8 mouse cellular contexts compared by ENCODE assay signal in genomic region chr2:26639838-26640830, GRCm38 (mm10). TPM values are rescaled to one million over a fixed set of nuclear protein-coding genes. Genes with fewer than 3 reads are reported as not detected.
DNase-seq lines count a peak whose midpoint lies in the region; ATAC-seq and TF ChIP-seq lines count a peak whose summit lies in the region.

No protein-coding gene starts in this region.

- peak overlapping the region; percentile 82 for H3K27ac ChIP-seq in ES-Bruce4 (ENCODE audit: insufficient read depth, low read length)
- peak overlapping the region; percentile 77 for H3K27ac ChIP-seq in forebrain, embryonic 13.5 days
- H3K27ac ChIP-seq in liver, embryonic 15.5 days (replicated peaks) = peak overlapping the region; percentile 56; the same call in 1 of the 2 replicates
- peak overlapping the region; percentile 67 for H3K27ac ChIP-seq in neural tube, embryonic 11.5 days (ENCODE audit: low read depth, low read length)
- H3K27ac ChIP-seq in stomach, embryonic 16.5 days (ENCODE audit: low read length) = peak overlapping the region; percentile 92

- H3K27me3 ChIP-seq in ES-Bruce4 (ENCODE audit: control insufficient read depth, insufficient read depth, low read length, poor library complexity, severe bottlenecking) = no peaks in the 10 kb centered on the region
- no peaks in the 10 kb centered on the region for H3K27me3 ChIP-seq in forebrain, embryonic 13.5 days
- H3K27me3 ChIP-seq in liver, embryonic 15.5 days = no peaks in the 10 kb centered on the region
- H3K27me3 ChIP-seq in neural tube, embryonic 11.5 days (ENCODE audit: control insufficient read depth, insufficient read depth, low read length) = no peaks in the 10 kb centered on the region
- H3K27me3 ChIP-seq in stomach, embryonic 16.5 days (ENCODE audit: control insufficient read depth, insufficient read depth, low read length) = no peaks in the 10 kb centered on the region

- H3K36me3 ChIP-seq in ES-Bruce4 (ENCODE audit: control insufficient read depth, insufficient read depth, low read length, poor library complexity, severe bottlenecking) = peaks cover 32% of the 10 kb centered on the region
- H3K36me3 ChIP-seq in forebrain, embryonic 13.5 days (ENCODE audit: poor library complexity, severe bottlenecking) = peaks cover 36% of the 10 kb centered on the region
- H3K36me3 ChIP-seq in liver, embryonic 15.5 days (replicated peaks) = peaks cover 37% of the 10 kb centered on the region
- peaks cover 9% of the 10 kb centered on the region for H3K36me3 ChIP-seq in neural tube, embryonic 11.5 days (ENCODE audit: control insufficient read depth, insufficient read depth, low read length)
- H3K36me3 ChIP-seq in stomach, embryonic 16.5 days (ENCODE audit: control insufficient read depth, insufficient read depth, low read length) = peaks cover 13% of the 10 kb centered on the region

- H3K4me2 ChIP-seq in forebrain, embryonic 13.5 days = peak overlapping the region; percentile 86
- peak overlapping the region; percentile 83 for H3K4me2 ChIP-seq in liver, embryonic 15.5 days
- peak overlapping the region; percentile 52 for H3K4me2 ChIP-seq in neural tube, embryonic 11.5 days (ENCODE audit: low read depth)
- H3K4me2 ChIP-seq in stomach, embryonic 16.5 days (ENCODE audit: low read depth, low read length) = peak overlapping the region; percentile 84

- WGBS in forebrain, embryonic 13.5 days = 5% methylated on average over 49 of the region's 49 CpGs
- 3% methylated on average over 49 of the region's 49 CpGs for WGBS in liver, embryonic 15.5 days (ENCODE audit: insufficient replicate concordance)
- WGBS in neural tube, embryonic 11.5 days = 4% methylated on average over 49 of the region's 49 CpGs
- 4% methylated on average over 49 of the region's 49 CpGs for WGBS in stomach, embryonic 16.5 days

- TF ChIP-seq POLR2A in ES-Bruce4 (IDR thresholded peaks at IDR 0.05; ENCODE audit: insufficient read depth, low read length) = peak; percentile 83

- peak; percentile 71 for ATAC-seq in cerebellum, adult (ENCODE audit: insufficient number of reproducible peaks, low FRiP score, low TSS enrichment)
- ATAC-seq in forebrain, embryonic 13.5 days = peak; percentile 92
- ATAC-seq in liver, embryonic 15.5 days (ENCODE audit: insufficient read depth) = peak; percentile 70
- peak; percentile 84 for ATAC-seq in neural tube, embryonic 11.5 days (ENCODE audit: insufficient read depth, low FRiP score, low TSS enrichment)
- ATAC-seq in stomach, embryonic 16.5 days (ENCODE audit: insufficient read depth, low FRiP score) = peak; percentile 83

- intact Hi-C loops in heart, postnatal 10 days (cut with DNase I) = loop anchor here (1.0 to 10.0 kb wide), 2 partner anchors 37 to 265 kb away; partner anchors contain the start of gene Surf6

- H3K4me3 ChIP-seq in ES-Bruce4 (ENCODE audit: low read depth, low read length) = peak overlapping the region; percentile 99
- peak overlapping the region; percentile 92 for H3K4me3 ChIP-seq in forebrain, embryonic 13.5 days
- peak overlapping the region; percentile 76 for H3K4me3 ChIP-seq in liver, embryonic 15.5 days (replicated peaks)
- peak overlapping the region; percentile 97 for H3K4me3 ChIP-seq in neural tube, embryonic 11.5 days (ENCODE audit: low read depth, low read length)
- H3K4me3 ChIP-seq in stomach, embryonic 16.5 days (replicated peaks; ENCODE audit: low read length) = peak overlapping the region; percentile 87

- no peaks in the 10 kb centered on the region for H3K9me3 ChIP-seq in ES-Bruce4 (replicated peaks; ENCODE audit: control insufficient read depth, insufficient read depth, low read length, poor library complexity, severe bottlenecking)
- H3K9me3 ChIP-seq in forebrain, embryonic 13.5 days (replicated peaks) = no peaks in the 10 kb centered on the region
- no peaks in the 10 kb centered on the region for H3K9me3 ChIP-seq in liver, embryonic 15.5 days (replicated peaks)
- H3K9me3 ChIP-seq in neural tube, embryonic 11.5 days (ENCODE audit: control insufficient read depth, low read length) = no peaks in the 10 kb centered on the region
- no peaks in the 10 kb centered on the region for H3K9me3 ChIP-seq in stomach, embryonic 16.5 days (replicated peaks; ENCODE audit: control insufficient read depth, low read length)

- peak; percentile 98 to 100 for DNase-seq in heart, postnatal 10 days
- peak; percentile 100 for DNase-seq in kidney, postnatal 4 days
- DNase-seq in neural tube, embryonic 11.5 days (ENCODE audit: low spot score) = peak; percentile 96

- peak; percentile 53; the same call in 1 of the 2 replicates for TF ChIP-seq EP300 in ES-Bruce4 (IDR thresholded peaks at IDR 0.05; ENCODE audit: insufficient read depth, low read depth, low read length)

- peaks cover 4% of the 10 kb centered on the region for H3K4me1 ChIP-seq in ES-Bruce4 (ENCODE audit: control insufficient read depth, insufficient read depth, low read length)
- H3K4me1 ChIP-seq in forebrain, embryonic 13.5 days = peaks cover 18% of the 10 kb centered on the region
- H3K4me1 ChIP-seq in liver, embryonic 15.5 days (replicated peaks) = peaks cover 35% of the 10 kb centered on the region
- peaks cover 11% of the 10 kb centered on the region for H3K4me1 ChIP-seq in neural tube, embryonic 11.5 days (ENCODE audit: control insufficient read depth, insufficient read depth, low read length)
- H3K4me1 ChIP-seq in stomach, embryonic 16.5 days (ENCODE audit: control insufficient read depth, insufficient read depth, low read length) = peaks cover 23% of the 10 kb centered on the region

- peak overlapping the region; percentile 100 for H3K9ac ChIP-seq in ES-Bruce4 (ENCODE audit: low read depth, poor library complexity, severe bottlenecking)
- H3K9ac ChIP-seq in forebrain, embryonic 13.5 days = peak overlapping the region; percentile 94
- H3K9ac ChIP-seq in liver, embryonic 15.5 days = peak overlapping the region; percentile 75
- peak overlapping the region; percentile 98 for H3K9ac ChIP-seq in neural tube, embryonic 11.5 days (ENCODE audit: low read length)
- H3K9ac ChIP-seq in stomach, embryonic 16.5 days (ENCODE audit: low read length) = peak overlapping the region; percentile 99

- TF ChIP-seq CTCF in ES-Bruce4 (IDR thresholded peaks at IDR 0.05; ENCODE audit: low read depth, low read length) = peak; percentile 82

RNA-seq across cellular contexts. Expression of gene Fam69b, which starts 11.9 kb away (rescaled TPM):
- polyA plus RNA-seq in ES-Bruce4 (2011; ENCODE audit: insufficient read depth, insufficient read length, low read depth, missing spikeins) = 4.9 and 5.3 TPM in 2 replicates
- polyA plus RNA-seq in forebrain, embryonic 13.5 days (2015; fragmentation: Nextera tagmentation; extraction: Ambion mirVana) = 81.9 and 89.4 TPM in 2 replicates
- 10 to 100 TPM; 13.8 to 16.8 TPM for total RNA-seq in heart, postnatal 10 days (2021)
- 1.2 and 1.7 TPM in 2 replicates for polyA plus RNA-seq in liver, embryonic 15.5 days (2015; fragmentation: Nextera tagmentation; extraction: Ambion mirVana)
- polyA plus RNA-seq in neural tube, embryonic 11.5 days (2014; fragmentation: Nextera tagmentation; extraction: Ambion mirVana) = 43.7 and 50.3 TPM in 2 replicates
- polyA plus RNA-seq in stomach, embryonic 16.5 days (2015; fragmentation: Nextera tagmentation; extraction: Ambion mirVana) = 23.2 and 27.3 TPM in 2 replicates

RNA-seq across cellular contexts. Expression of gene Lcn4, which starts 30.9 kb away (rescaled TPM):
- polyA plus RNA-seq in ES-Bruce4 (2011; ENCODE audit: insufficient read depth, insufficient read length, low read depth, missing spikeins) = not detected in 2 replicates
- polyA plus RNA-seq in forebrain, embryonic 13.5 days (2015; fragmentation: Nextera tagmentation; extraction: Ambion mirVana) = not detected in 2 replicates
- not detected for total RNA-seq in heart, postnatal 10 days (2021)
- polyA plus RNA-seq in liver, embryonic 15.5 days (2015; fragmentation: Nextera tagmentation; extraction: Ambion mirVana) = not detected in 2 replicates
- not detected in 2 replicates for polyA plus RNA-seq in neural tube, embryonic 11.5 days (2014; fragmentation: Nextera tagmentation; extraction: Ambion mirVana)
- polyA plus RNA-seq in stomach, embryonic 16.5 days (2015; fragmentation: Nextera tagmentation; extraction: Ambion mirVana) = not detected in 2 replicates

RNA-seq across cellular contexts. Expression of gene Agpat2, which starts 35.9 kb away (rescaled TPM):
- polyA plus RNA-seq in ES-Bruce4 (2011; ENCODE audit: insufficient read depth, insufficient read length, low read depth, missing spikeins) = 19.7 and 21.0 TPM in 2 replicates
- polyA plus RNA-seq in forebrain, embryonic 13.5 days (2015; fragmentation: Nextera tagmentation; extraction: Ambion mirVana) = 2.5 and 3.6 TPM in 2 replicates
- total RNA-seq in heart, postnatal 10 days (2021) = 10 to 100 TPM; 53.3 to 78.7 TPM
- 55.6 and 63.7 TPM in 2 replicates for polyA plus RNA-seq in liver, embryonic 15.5 days (2015; fragmentation: Nextera tagmentation; extraction: Ambion mirVana)
- polyA plus RNA-seq in neural tube, embryonic 11.5 days (2014; fragmentation: Nextera tagmentation; extraction: Ambion mirVana) = 6.8 and 7.5 TPM in 2 replicates
- 66.8 and 72.1 TPM in 2 replicates for polyA plus RNA-seq in stomach, embryonic 16.5 days (2015; fragmentation: Nextera tagmentation; extraction: Ambion mirVana)

RNA-seq across cellular contexts. Expression of gene Gm20532, which starts 53.7 kb away (rescaled TPM):
- not detected in 2 replicates for polyA plus RNA-seq in ES-Bruce4 (2011; ENCODE audit: insufficient read depth, insufficient read length, low read depth, missing spikeins)
- polyA plus RNA-seq in forebrain, embryonic 13.5 days (2015; fragmentation: Nextera tagmentation; extraction: Ambion mirVana) = not detected in 2 replicates
- under 1 TPM in 1 of 2 experiments, not detected in 1; 0.36 TPM for total RNA-seq in heart, postnatal 10 days (2021)
- polyA plus RNA-seq in liver, embryonic 15.5 days (2015; fragmentation: Nextera tagmentation; extraction: Ambion mirVana) = not detected in 2 replicates
- not detected in 2 replicates for polyA plus RNA-seq in neural tube, embryonic 11.5 days (2014; fragmentation: Nextera tagmentation; extraction: Ambion mirVana)
- not detected in 2 replicates for polyA plus RNA-seq in stomach, embryonic 16.5 days (2015; fragmentation: Nextera tagmentation; extraction: Ambion mirVana)

Comparison
In these comparisons a context has a peak if more than half of its experiments do, and no peak if none do; other contexts are left out.
1. Peak in every context shown above with its lines: DNase-seq, ATAC-seq, H3K4me3 ChIP-seq and H3K27ac ChIP-seq.